Mouse (Mus musculus) megakaryocyte-erythroid progenitor cell, adult 5-6 weeks (primary cell): ENCODE data around the gene Galnt10. TPM values are rescaled to one million over a fixed set of nuclear protein-coding genes. Genes with fewer than 3 reads are reported as not detected.
A peak's percentile ranks its signal among the peaks of the same experiment; 100 is the strongest.

Experiments
- ATAC-seq: replicated peaks from 2 replicates; pipeline ENCODE4 v1.8.0; 2016; ENCODE audit warnings: mild to moderate bottlenecking, inconsistent platforms; ENCODE audit not compliant: severe bottlenecking, poor library complexity, low FRiP score, low TSS enrichment
- total RNA-seq, 2 experiments: library from RNA; stranded (forward) in 1 of 2; stranded (reverse) in 1 of 2; fragments of 200-1000, 215-1000 nt in 1 of 2; fragments of >200 nt in 1 of 2; fragmentation: Nextera tagmentation in 1 of 2; gene quantifications; 2 replicates each; pipeline ENCODE4 v1.2.3; 2014 to 2017

Gene Galnt10
- total RNA-seq, 2 experiments from 2014 or later = 14.3 to 15.4 TPM

DNA sequence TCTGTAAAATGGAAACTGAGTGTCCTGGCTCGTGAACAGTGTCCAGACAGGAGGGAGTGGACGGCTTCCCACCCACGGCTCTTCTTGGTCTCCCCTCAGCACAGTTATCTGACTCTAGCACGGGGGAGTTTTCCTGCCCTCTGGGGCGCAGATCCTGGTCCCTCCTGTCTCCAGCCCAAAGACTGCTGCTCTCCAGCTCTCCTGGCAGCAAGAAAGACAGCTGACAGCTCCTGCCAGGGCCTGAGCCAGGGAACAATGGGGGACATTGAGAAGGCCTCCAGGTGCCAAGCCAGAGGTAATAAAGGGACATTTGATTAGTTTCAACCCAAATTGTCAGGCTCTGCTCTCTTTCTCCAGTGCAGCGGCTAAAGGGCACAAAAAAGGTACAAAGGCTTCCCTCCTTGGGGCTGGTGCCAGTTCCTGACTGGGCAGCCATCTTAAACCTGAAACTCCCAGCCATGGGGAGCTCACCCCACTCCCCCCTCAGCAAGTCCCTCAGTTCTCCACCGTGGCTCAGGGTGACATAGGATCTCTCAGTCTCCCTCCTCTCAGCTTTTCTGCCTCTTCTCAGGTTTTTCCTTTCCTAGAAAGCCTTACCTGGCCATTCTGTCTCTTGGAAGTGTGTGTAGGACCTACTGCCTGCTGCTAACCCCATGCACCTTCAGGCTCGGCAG is 11.5 kb downstream of the Galnt10 start:
- ATAC-seq = no peak

DNA sequence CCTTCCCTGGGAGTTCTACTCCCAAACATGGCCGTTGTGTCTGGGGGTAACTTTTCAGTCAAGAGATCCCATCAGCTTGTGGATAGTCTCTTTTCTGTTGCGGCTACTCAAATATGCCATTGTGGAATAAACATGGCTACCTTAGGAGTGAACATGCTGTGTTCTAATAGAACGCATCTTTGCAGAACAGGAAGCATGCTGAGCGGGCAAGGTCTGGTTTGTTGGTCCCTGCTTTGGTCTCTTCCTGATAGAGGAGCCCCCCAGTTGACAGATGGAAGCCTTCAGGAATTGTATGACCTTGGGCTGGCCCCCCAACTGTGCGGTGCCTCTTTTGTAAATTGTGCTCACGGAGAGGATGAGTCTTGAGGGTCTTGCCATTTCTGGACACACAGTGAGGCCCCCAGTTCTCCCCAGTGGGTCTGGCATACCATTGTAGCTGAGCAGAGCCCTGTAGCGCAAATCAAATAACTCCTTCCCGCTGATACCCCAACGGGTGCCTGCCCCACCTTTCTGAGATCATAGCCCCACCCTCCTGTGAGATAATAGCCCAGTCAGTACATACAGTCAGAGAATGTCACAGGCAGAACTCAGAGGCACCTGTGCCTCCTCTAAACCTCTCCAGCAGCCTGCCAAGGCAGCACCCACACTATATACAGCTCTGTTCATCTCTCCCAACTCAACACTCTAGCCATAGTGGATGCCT is 12.3 kb downstream of the Galnt10 start:
- peak; percentile 45 for ATAC-seq

DNA sequence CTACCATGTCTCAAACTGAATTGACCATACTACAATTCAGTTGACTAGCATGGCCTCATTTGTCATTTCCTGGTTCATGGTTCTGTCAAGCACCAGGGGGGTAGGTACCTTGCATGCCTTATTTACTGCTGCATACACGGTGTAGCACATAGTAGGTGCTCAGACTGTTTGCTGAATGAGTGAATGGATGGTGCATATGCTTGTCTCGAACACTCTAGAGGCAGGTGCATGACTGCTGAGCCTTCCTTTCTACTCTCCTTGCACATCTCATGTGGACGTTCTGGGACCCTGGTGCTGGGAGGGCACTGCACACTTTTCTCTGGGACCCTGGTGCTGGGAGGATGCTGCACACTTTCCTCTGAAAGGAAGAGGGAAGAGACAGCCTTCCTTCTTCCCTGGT is 13.0 kb downstream of the Galnt10 start:
- no peak for ATAC-seq

DNA sequence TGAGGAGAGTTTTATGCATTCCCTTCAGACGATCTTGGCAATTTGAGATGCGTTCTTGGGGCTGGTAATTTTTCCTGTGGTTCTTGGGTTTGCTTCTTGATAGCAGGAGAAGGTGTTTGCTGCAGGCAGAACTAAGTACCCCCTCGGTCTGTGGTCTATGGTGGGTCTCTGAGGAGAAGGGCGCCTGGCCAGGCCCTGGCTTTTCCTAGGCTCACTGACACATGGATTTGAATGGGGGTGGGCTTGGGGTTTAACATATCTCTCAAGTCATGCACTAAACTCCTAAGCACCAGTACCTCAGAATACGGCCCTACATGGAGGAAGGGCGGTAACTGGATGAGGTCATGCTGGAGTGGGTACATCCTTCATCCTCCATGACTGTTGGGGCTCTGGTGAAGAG is 13.5 kb downstream of the Galnt10 start:
- ATAC-seq = no peak

DNA sequence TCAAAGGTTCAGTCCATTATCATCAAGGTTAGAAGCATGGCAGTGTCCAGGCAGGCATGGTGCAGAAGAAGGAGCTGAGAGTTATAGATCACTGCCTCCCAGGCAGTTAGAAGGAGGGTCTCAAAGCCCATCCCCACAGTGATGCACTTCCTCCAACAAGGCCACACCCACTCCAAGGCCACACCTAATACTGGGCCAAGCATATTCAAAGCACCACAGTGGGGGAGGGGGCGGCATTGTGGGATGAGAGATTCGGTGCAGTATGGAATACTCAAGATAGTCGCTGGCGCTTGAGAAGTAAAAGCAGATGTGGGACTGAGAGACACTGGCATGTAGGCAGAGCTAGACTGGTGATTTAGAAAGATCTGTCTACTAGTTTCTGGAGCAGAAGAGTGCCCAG is 14.9 kb downstream of the Galnt10 start:
- no peak for ATAC-seq

DNA sequence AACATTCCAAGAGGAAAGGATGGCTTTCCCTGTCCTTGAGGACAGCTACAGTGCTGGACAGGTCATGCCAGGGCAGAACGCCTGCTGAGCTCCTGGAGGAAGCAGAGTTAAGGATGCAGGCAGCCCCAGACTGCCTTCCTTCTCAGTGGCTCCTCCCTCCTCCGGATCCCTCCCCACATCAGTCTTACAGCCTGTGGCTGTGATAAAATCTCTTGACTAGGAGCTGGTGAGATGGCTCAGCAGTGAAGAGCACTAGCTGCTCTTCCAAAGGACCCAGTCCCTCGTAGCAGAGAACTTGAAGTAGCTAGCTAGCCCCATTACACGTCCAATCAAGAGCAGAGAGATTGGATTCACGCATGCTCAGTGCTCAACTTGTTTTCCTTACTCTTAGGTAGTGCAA is 15.6 kb downstream of the Galnt10 start:
- ATAC-seq = peak; percentile 50

DNA sequence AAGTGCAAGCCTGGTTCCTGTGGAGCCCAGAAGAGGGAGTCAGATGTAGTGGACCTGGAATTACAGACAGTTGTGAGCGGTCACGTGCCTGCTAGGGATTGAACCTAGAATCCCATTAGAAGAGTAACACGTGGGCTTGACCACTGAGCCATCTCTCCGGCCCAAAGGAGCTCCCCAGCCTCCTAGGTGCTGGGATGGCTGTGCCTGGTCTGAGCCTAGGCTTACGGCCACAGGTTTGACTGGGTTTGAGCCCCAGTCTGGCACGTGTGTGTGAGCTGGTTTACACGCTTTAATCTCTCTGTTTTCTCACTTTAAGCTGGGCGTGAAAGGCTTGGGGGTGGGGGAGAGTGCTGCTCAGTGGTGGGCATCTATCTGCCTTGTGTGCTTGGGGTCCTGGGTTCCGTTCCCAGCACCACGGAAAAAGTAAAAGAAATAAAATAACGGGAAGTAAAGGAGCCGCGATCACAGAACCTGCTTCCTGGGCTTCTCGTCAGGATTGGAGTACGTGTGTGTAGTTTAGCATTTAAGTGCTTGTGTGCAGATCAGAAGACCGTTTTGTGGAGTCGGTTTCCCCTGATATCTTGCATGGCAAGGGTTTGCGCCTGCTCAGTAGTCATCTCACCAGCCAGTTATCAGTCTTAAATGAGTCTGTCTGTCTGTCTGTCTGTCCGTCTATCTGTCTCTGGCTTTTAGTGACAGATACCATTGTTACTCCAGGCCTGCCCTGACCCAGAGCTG is 16.4 kb downstream of the Galnt10 start:
- peak; percentile 35 for ATAC-seq

DNA sequence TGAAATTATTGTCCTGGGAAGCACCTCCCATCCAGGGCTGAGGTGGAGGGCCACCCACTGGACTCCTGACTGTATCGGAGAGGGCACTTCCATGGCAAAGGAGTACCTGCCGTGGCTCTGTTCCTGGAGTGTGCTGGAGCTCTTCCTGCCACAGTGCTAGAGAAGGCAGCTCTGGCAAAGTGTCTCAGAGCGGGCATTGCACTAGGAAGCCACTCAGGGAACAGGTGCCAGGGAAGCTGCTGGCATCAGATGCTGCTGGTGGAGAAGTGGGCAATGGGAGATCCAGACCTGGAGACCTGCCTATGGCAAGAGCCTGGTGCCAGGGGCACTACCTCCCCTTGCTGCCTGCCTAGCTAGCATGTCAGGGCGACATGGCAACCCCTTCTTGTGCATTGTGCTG is 17.0 kb downstream of the Galnt10 start:
- ATAC-seq = no peak

DNA sequence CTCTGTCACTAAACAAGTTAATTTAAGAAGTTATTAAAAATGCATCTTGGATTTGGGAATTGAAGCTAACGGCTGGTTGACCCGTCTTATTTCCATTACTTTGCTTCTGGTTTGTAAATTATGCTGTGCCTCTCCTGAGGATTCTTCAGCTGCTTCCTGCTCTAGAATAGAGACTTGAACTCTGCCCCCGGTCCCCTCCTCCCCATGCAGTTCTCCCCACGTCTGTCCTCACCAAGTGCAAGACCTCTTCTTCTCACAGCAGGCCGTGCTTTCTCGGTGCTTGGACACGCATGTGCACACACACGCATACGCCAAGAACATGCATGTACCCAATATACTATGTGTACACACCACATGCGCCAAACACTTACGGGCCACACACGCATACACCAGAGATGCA is 18.0 kb downstream of the Galnt10 start:
- ATAC-seq = no peak

DNA sequence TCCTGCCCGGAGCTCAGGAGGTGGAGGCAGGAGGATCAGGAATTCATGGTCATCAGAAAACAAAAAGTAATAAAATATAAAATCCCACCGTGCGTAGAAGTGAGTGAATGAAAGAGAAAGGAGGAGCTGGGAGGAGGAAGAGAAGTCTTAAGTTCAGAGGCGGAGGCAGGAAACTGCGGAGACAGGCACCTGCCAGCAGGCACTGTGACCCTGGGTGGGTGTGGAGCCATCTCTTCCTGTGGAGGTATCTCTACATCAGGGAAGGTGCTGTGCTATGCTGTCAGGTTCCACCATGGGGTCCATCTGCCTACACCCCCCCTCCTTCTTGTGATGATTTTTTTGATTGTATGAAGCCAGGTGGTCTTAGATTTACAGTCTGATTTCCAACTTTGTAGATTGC is 19.5 kb downstream of the Galnt10 start:
- no peak for ATAC-seq

DNA sequence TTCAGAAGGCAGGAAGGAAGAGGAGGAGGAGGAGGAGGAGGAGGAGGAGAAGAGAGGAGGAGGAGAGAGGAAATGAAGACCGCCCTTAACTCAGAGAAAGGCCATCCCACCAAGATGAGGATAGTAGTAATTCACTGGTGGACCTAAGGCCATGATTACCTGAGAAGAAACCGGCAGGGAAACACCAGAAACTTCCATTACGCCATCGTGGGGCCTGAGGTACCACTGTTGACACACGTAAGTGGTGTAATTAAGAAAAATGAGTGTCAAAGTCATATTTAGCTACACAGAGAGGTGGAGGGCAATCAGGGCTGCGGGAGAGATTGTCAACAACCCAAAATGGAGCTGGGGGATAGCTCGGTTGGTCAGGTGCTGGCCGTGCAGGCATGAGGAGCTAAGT is 23.0 kb downstream of the Galnt10 start:
- no peak for ATAC-seq

DNA sequence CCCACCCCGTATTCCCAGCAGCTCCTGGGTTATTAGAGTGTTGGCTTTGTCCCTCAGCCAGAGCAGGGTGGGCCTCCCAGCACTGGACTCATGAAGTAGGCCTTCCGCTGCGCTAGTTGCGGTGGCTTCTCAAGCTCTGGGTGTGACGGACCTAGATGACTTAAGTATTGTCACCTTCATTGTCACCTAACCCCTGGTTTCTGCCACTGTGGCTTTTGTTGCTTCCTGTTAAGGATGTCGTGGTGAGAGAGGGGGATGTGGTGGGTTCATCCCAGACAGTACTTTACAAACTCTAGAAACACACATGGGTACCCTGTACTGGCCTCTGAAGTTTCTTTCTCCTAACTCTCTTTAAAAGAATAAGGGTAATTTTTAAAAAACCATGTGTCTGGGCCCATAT is 24.3 kb downstream of the Galnt10 start:
- ATAC-seq = no peak

DNA sequence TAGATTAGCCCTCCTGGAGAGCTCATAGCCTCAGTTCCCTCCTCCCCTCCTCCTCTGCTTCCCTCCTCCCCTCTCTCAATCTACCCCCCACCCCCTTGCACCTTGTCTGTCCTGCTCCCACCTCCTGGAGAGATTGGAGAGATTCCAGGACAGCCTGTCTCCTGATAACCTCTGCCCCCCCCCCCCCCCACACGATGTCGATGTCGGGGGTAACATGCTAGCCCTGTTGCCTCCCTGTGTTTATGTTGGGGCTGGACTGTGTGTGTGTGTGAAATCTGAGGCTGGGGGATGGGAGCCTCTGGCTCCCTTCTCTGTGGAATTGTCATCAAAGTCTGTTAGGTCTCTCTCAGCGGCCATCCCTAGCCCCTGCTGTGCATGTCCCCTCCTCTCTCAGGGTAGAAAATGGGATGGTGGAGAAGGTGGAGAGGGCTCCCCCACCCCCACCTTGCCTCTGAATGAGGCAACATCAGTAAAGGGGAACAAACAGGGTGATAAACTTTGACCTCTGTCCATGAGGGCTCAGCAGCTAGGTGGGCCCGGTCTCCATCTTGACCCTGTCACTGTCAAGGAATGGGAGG is 26.0 kb downstream of the Galnt10 start:
- ATAC-seq = no peak

DNA sequence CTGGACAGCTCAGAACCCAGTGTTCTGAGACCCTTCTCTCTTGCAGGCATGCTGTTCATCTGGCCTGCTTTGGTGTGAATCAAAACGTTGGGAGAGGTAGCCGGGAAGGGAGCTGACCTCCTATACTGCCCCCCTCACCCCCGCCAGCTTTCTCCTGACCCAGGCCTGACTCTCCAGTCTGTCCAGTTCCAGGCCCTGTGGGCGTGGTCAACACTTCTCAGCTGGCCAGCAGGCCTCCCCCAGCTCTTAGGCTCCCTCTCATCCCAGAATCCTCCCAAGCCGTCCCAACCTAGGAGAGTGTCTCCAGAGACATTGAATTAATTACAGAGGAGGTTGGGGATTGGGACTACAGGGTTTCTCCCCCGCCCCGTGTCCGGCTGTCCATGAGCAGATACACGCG is 26.6 kb downstream of the Galnt10 start:
- ATAC-seq = no peak

DNA sequence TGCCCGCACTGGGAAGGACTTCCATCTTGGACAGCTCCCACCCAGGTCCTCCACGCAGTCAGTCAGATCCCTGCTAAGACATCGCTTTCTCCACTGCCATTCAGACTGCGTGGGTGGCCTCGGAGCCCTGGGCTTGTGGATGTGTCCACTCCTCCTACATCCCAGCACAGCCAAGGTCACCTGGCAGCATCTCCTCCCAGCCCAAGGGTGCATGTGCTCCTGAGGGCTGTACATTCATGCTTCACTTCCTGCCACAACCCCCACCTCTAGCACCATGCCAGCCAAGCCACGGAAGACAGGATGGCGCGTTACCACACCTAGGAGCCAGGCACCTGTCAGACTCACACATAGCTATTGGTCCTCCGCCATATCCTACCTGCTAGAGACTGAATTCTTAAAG is 27.8 kb downstream of the Galnt10 start:
- ATAC-seq = no peak

DNA sequence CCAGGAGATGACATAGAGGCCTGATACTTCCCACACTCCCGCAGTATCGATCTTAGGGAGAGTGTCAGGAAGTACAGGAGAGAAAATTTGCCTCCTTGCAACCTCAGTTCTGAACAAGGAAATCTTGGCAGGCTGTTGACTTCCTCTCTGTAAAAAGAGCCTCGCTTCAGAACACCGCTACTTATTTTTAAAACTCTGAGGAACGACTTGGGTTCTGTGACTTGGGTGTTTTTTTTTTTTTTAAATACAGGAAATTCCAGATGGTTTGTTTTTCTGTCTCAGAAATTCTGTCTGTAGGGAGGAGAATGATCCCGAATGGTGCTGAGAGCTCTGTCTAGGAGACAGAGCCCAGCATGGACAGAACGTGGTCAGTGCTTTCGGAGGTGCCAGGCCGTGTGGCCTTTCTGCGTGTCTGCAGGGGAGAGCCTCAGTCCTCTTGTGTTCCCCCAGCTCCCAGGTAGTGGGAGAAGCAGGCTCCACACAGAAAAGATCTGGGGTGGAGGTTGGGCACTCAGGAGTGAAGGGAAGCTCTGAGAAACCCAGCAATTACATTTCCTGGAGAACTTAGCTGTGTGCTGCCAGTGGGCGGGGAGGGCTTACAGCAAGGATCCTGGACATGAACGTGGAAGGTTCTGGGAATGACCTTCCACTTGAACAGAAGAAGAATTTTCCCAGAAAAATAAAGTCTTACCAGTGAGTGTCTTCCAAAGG is 28.9 kb downstream of the Galnt10 start:
- no peak for ATAC-seq

DNA sequence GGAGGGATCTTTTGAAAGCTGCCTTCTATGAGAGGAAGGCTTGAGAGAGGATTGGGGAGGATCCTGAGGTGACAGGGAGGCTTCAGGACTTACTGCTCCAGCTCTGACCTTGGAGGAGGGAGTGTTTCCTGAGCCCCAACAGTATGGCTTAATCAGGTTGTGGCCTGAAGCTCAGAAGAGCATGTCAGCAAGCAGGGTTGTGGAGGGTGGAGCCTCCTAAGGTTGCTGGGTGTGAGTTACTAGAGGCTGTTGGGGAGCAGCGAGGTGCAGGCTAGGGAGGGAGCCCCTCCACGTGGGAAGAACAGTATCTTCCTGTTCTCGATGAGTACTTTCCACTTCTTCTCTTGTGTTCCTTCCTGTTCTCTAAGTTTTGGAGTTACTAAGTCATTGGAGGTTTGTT is 32.0 kb downstream of the Galnt10 start:
- ATAC-seq = peak; percentile 56

DNA sequence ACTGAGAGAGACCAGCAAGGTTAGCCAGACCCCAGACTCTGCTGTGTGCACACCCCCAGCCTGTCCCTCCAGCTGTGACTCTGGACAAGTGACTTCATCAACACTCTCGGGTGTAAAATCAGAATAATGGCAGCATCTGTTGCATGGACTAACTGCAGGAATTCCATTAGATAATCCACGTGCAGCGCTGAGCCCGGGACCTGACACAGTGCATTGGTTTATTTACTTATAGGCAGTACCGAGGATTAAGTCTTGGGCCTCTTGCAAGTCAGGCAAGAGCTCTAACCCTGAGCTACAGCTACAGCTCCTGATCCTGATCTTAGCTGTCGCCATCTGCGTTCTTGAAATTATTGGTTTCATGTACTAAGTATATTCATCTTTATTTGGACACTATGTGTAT is 37.3 kb downstream of the Galnt10 start:
- ATAC-seq = no peak

DNA sequence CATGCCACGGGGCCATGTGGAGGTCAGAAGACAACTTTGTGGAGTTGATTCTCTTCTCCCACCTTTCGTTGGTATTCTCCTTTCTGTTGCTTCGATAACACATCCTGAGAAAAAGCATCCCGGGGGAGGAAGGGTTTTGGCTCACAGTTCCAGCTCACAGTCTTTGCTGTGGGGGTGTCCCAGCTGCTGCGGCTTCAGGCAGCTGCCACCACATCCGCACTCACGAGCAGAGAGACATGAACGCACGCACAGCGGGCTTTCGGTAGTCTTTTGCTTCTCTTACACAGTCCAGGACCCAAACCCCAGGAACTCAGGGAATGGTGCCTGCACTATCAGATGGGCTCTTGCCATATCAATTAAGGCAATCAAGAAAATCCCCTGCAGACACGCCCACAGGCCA is 37.9 kb downstream of the Galnt10 start:
- no peak for ATAC-seq

DNA sequence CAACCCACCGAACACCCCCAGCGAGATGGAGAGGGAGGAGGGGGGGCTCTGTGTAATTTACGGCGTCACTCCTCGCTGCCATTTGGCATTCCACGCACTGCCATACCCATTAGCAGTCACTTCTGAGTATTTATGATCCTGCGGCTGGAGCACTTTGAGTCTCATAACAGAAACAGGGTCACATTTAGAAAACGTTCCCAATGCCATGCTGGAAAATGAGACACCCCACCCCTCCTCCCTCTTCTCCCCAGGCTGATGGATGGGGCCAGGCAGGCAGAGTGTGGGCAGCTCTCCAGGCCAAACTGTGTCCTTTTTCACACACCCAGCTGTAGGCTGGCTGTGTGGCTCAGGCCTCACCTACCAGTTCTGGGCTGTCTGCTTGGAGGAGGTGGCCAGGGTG is 38.7 kb downstream of the Galnt10 start:
- no peak for ATAC-seq
